Mouse (Mus musculus): ENCODE data around the gene H2al1m. TPM values are rescaled to one million over a fixed set of nuclear protein-coding genes. Genes with fewer than 3 reads are reported as not detected.
A peak's percentile ranks its signal among the peaks of the same experiment; 100 is the strongest.
"Not testable (repeated sequence)": the region's sequence is repeated elsewhere in the genome, so short reads cannot be mapped to it uniquely, and the experiment has no call there.

H2al1m gene
- 1.1 TPM in 1 of 2 replicates, not detected in the other for polyA plus RNA-seq (2014; fragmentation: Nextera tagmentation; extraction: Ambion mirVana)

DNA sequence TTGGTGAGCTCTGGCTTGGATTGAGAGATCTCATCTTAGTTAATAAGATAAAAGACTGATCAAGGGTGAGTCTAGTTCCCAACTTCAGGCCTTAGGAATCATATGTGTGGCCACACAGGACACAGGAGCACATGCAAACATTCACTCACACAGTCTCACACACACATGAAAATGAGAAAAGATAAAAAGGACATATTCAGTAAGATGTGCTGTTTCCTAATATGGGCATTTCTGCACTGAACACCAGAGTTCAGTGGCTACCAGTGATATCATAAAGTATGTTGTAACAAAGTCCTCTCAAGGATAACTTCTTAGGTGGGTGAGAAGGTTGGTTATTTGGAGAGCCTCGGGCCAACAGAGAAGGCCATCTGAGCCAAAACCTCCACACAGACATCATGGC, at the start of gene H2al1m:
Gene H2al1m (plus strand): TSS at position 301 of the 400 bp plus-strand sequence.
- no CpG with 5 or more reads among the region's 1 CpGs for WGBS
- not testable (repeated sequence) for H3K4me1 ChIP-seq (ENCODE audit: control insufficient read depth, insufficient read depth, low read length); ATAC-seq (ENCODE audit: insufficient number of reproducible peaks, insufficient read depth, low FRiP score, low read depth)

DNA sequence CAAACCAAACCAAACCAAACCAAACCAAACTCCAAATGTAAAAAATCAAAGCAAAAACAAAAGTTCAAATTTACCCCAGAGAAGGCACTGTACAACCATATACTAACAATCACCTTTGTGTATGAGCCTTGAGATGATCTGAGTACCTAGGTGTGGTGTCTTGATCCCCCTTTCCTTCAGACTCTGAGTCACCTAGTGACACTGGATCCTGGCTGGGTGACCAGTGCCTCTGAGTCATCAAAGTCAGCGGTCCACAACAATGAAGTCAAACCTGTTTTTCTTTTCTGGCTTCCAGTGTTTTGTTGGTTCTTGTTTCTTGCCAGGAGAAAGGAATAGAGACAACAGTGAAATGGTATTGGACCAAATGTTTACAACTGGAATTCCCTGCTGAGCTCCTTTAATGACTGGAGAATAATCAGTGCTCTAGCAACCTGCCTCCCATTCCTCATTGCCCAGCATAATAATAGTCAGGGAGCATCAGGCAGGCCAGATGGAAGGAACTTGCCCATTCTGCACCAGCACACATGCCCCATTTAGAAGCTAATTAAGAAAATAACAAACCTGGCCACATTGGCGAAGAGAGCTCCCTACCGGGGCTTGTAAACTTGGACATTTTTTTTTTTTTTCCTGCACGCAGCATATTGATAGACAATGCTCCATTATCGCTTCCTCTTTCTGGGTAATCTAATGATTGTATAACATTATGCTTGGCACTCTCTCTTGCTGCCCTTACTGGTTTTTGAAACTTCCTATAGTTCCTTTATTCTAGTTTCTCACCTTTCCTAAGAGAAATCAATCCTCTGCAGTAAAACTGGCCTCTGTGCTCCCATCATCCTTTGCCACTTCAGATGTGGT, 42.6 kb upstream of the H2al1m start:
- Histone ChIP-seq H3K9ac (replicated peaks; ENCODE audit: low read depth, low read length) (no peak overlapping the region), H3K27me3 (ENCODE audit: control insufficient read depth, insufficient read depth, low read length) (no peaks in the 10 kb centered on the region), H3K27ac (ENCODE audit: low read length) (no peak overlapping the region), H3K4me2 (replicated peaks; ENCODE audit: low read depth, low read length) (no peak overlapping the region), H3K36me3 (ENCODE audit: control insufficient read depth, insufficient read depth, low read length) (no peaks in the 10 kb centered on the region), H3K4me3 (ENCODE audit: low read depth, low read length) (no peak overlapping the region), H3K4me1 (ENCODE audit: control insufficient read depth, insufficient read depth, low read length) (no peaks in the 10 kb centered on the region), H3K9me3 (ENCODE audit: control insufficient read depth, low read depth, low read length) (no peaks in the 10 kb centered on the region)
- no peak for ATAC-seq (ENCODE audit: insufficient number of reproducible peaks, insufficient read depth, low FRiP score, low read depth)
- 80% methylated on average over 5 of the region's 5 CpGs for WGBS

More for the DNA sequence above, at the start of gene H2al1m:
- not testable (repeated sequence) for H3K36me3 ChIP-seq (ENCODE audit: control insufficient read depth, insufficient read depth, low read length); H3K27ac ChIP-seq (ENCODE audit: low read length); H3K9me3 ChIP-seq (ENCODE audit: control insufficient read depth, low read depth, low read length); H3K9ac ChIP-seq (replicated peaks; ENCODE audit: low read depth, low read length); H3K27me3 ChIP-seq (ENCODE audit: control insufficient read depth, insufficient read depth, low read length); H3K4me3 ChIP-seq (ENCODE audit: low read depth, low read length); H3K4me2 ChIP-seq (replicated peaks; ENCODE audit: low read depth, low read length)

DNA sequence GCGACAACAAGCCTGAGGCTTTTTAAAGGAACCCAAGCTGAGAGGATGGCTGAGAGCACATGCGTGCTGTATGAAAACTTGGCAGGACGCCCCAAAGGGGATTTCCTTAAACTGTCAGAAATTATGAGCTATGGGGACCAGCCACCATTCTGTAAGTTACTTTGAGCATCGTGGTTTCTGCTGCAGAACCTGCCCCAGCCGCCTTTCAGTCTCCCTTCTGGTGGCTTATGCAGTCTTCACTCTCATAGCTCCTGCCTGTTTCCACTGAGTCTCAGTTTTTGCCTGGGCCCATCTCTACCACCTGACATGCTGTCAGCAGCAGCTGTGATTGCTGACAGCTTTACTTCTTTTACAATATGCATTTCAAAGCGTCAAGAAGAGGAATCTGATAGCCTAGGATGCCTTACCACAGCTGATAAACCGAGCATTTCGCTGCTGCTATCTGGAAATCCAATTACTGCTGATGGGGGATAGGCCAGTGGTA, 40.1 kb upstream of the H2al1m start:
- Histone ChIP-seq H3K9ac (replicated peaks; ENCODE audit: low read depth, low read length) (no peak overlapping the region), H3K4me2 (replicated peaks; ENCODE audit: low read depth, low read length) (no peak overlapping the region), H3K9me3 (ENCODE audit: control insufficient read depth, low read depth, low read length) (no peaks in the 10 kb centered on the region), H3K36me3 (ENCODE audit: control insufficient read depth, insufficient read depth, low read length) (no peaks in the 10 kb centered on the region), H3K27ac (ENCODE audit: low read length) (no peak overlapping the region), H3K27me3 (ENCODE audit: control insufficient read depth, insufficient read depth, low read length) (no peaks in the 10 kb centered on the region), H3K4me3 (ENCODE audit: low read depth, low read length) (no peak overlapping the region), H3K4me1 (ENCODE audit: control insufficient read depth, insufficient read depth, low read length) (no peaks in the 10 kb centered on the region)
- WGBS = 39% methylated on average over 8 of the region's 8 CpGs
- ATAC-seq (ENCODE audit: insufficient number of reproducible peaks, insufficient read depth, low FRiP score, low read depth) = peak; percentile 49; the same call in 1 of the 2 replicates

DNA sequence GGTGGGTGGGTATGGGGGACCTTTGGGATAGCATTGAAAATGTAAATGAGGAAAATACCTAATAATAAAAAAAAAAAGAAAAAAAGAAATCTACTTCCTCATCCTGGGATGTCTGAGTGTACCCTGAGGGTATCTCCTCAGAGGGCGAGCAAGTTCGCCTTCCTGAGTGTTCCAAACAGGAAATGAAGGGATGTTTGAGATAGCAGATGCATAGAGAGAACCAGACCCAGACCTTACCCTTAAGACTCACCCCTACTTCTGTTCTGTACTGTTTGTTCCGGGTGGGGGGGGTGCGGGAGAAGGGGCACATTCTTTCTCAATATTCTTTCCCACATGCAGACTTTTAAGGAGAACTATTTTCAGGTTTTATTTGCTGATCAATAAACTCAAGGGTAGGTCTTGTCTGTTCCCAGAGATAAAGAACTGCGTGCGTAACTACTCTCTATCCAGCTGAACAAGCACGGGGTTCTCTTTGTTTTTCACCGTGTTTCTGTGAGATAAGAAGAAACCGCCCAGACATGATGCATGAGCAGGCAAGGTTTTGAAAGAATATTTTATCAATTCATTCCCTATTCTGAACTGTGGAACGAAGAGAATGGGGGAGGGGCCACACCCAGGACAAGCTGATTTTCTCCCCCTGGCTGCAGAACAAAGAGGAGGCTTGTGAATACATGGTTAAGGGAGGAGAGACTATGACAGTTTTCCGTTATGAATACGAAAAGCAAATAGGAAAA, 38.8 kb upstream of the H2al1m start:
- ATAC-seq (ENCODE audit: insufficient number of reproducible peaks, insufficient read depth, low FRiP score, low read depth) = peak; percentile 84
- Histone ChIP-seq H3K36me3 (ENCODE audit: control insufficient read depth, insufficient read depth, low read length) (no peaks in the 10 kb centered on the region), H3K27ac (ENCODE audit: low read length) (no peak overlapping the region), H3K9ac (replicated peaks; ENCODE audit: low read depth, low read length) (no peak overlapping the region), H3K27me3 (ENCODE audit: control insufficient read depth, insufficient read depth, low read length) (no peaks in the 10 kb centered on the region), H3K4me1 (ENCODE audit: control insufficient read depth, insufficient read depth, low read length) (no peaks in the 10 kb centered on the region), H3K9me3 (ENCODE audit: control insufficient read depth, low read depth, low read length) (no peaks in the 10 kb centered on the region), H3K4me2 (replicated peaks; ENCODE audit: low read depth, low read length) (no peak overlapping the region), H3K4me3 (ENCODE audit: low read depth, low read length) (no peak overlapping the region)
- WGBS = 65% methylated on average over 12 of the region's 12 CpGs

DNA sequence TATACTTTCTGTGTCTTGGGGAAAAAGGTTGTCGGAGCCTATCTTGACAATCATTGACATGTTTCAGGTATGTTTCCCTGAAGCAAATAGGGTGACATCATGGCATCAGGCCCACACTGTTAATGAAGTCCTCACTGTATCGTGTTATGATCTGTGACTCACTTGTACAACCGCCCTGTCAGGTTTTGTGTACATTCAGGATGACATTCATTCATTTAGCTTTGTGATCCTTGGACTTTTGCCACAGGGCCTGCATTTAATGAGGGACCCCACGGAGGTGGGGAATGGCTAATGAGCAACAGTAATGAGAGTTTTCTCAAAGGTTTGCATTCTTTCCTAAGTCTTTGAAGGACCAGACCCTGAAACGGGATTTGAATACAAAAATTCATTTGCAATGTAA, 34.7 kb upstream of the H2al1m start:
- Histone ChIP-seq H3K27ac (ENCODE audit: low read length) (no peak overlapping the region), H3K4me1 (ENCODE audit: control insufficient read depth, insufficient read depth, low read length) (no peaks in the 10 kb centered on the region), H3K36me3 (ENCODE audit: control insufficient read depth, insufficient read depth, low read length) (no peaks in the 10 kb centered on the region), H3K4me3 (ENCODE audit: low read depth, low read length) (no peak overlapping the region), H3K9me3 (ENCODE audit: control insufficient read depth, low read depth, low read length) (no peaks in the 10 kb centered on the region), H3K27me3 (ENCODE audit: control insufficient read depth, insufficient read depth, low read length) (no peaks in the 10 kb centered on the region), H3K9ac (replicated peaks; ENCODE audit: low read depth, low read length) (no peak overlapping the region), H3K4me2 (replicated peaks; ENCODE audit: low read depth, low read length) (no peak overlapping the region)
- ATAC-seq (ENCODE audit: insufficient number of reproducible peaks, insufficient read depth, low FRiP score, low read depth) = 0 out of 2 replicates have a peak, but pooled peaks have one; percentile 56
- WGBS = 50% methylated on average over 5 of the region's 5 CpGs

DNA sequence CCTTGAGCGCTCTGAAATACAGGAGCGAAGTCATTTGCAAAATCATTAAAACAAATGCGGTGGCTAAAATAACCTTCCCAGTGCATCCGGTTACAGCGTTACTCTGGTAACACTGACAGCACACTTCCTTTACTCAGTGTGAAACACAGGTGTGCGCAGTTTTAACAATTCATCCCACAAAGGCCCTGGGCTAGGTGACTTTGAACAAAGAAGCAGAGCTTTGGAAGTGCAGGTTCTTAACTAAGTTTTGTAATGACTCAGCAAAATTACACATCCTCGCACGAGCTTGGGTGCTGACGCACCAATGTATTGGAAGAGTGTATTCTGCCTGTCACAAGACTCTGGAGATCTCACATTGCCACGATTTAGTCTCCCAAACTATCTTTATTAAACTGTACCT, 29.6 kb upstream of the H2al1m start:
- H3K27me3 ChIP-seq (ENCODE audit: control insufficient read depth, insufficient read depth, low read length) = no peaks in the 10 kb centered on the region
- H3K9ac ChIP-seq (replicated peaks; ENCODE audit: low read depth, low read length) = no peak overlapping the region
- no peaks in the 10 kb centered on the region for H3K9me3 ChIP-seq (ENCODE audit: control insufficient read depth, low read depth, low read length)
- no peak overlapping the region for H3K27ac ChIP-seq (ENCODE audit: low read length)
- no peak overlapping the region for H3K4me3 ChIP-seq (ENCODE audit: low read depth, low read length)
- no peak overlapping the region for H3K4me2 ChIP-seq (replicated peaks; ENCODE audit: low read depth, low read length)
- no peaks in the 10 kb centered on the region for H3K36me3 ChIP-seq (ENCODE audit: control insufficient read depth, insufficient read depth, low read length)
- no peaks in the 10 kb centered on the region for H3K4me1 ChIP-seq (ENCODE audit: control insufficient read depth, insufficient read depth, low read length)
- WGBS = 68% methylated on average over 10 of the region's 10 CpGs
- ATAC-seq (ENCODE audit: insufficient number of reproducible peaks, insufficient read depth, low FRiP score, low read depth) = no peak

DNA sequence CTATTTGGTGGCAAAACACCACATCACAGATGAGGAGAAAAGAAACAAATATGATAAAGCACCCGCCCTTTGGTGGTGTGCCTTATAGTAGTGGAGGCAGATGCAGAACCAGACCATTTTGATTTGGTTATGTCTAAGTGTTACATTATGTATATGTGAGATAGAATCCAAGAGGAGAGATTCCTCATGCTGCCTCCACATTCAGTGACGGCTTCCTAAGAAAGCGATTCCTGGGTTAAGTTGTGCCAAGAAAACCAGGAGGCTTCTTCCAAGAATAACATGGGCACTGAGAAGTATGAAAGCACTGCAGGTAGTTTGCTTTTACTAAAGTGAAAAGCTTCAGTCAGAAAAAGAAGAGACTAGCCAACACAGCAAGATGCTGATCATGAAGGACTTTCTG, 28.7 kb upstream of the H2al1m start:
- Histone ChIP-seq H3K4me1 (ENCODE audit: control insufficient read depth, insufficient read depth, low read length) (no peaks in the 10 kb centered on the region), H3K9me3 (ENCODE audit: control insufficient read depth, low read depth, low read length) (no peaks in the 10 kb centered on the region), H3K4me2 (replicated peaks; ENCODE audit: low read depth, low read length) (no peak overlapping the region), H3K36me3 (ENCODE audit: control insufficient read depth, insufficient read depth, low read length) (no peaks in the 10 kb centered on the region), H3K27me3 (ENCODE audit: control insufficient read depth, insufficient read depth, low read length) (no peaks in the 10 kb centered on the region), H3K27ac (ENCODE audit: low read length) (no peak overlapping the region), H3K4me3 (ENCODE audit: low read depth, low read length) (no peak overlapping the region), H3K9ac (replicated peaks; ENCODE audit: low read depth, low read length) (no peak overlapping the region)
- no peak for ATAC-seq (ENCODE audit: insufficient number of reproducible peaks, insufficient read depth, low FRiP score, low read depth)
- WGBS = 92% methylated on average over 3 of the region's 3 CpGs

DNA sequence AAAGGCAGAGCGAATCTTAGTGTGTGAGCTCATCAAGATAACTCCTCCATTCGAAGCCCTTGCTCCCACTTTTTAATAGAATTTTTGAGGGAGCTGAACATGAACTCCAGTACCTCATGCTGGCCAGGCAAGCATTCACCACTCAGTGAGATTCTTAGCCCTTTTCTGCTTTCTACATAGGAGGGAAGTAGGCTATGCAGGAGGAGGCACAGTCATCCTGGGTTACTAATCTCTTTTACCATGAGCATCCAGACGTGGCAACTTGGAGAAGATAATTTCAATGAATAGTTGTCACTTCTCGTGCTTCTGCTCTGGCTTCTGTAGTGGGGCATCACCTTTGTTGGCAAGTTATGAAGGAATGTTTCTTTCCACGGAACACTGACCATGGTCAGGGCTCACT, 26.8 kb upstream of the H2al1m start, which contains the start of gene Gm14862:
Gene Gm14862 (minus strand): TSS at position 134 of the 400 bp plus-strand sequence.
- Histone ChIP-seq H3K4me3 (ENCODE audit: low read depth, low read length) (no peak within 1 kb of the TSS), H3K9me3 (ENCODE audit: control insufficient read depth, low read depth, low read length) (no peaks in the 10 kb centered on the region), H3K4me1 (ENCODE audit: control insufficient read depth, insufficient read depth, low read length) (no peaks in the 10 kb centered on the region), H3K27ac (ENCODE audit: low read length) (no peak within 1 kb of the TSS), H3K4me2 (replicated peaks; ENCODE audit: low read depth, low read length) (no peak within 1 kb of the TSS), H3K27me3 (ENCODE audit: control insufficient read depth, insufficient read depth, low read length) (no peaks in the 10 kb centered on the region), H3K36me3 (ENCODE audit: control insufficient read depth, insufficient read depth, low read length) (no peaks in the 10 kb centered on the region), H3K9ac (replicated peaks; ENCODE audit: low read depth, low read length) (no peak within 1 kb of the TSS)
- 74% methylated on average over 5 of the region's 5 CpGs for WGBS
- no peak for ATAC-seq (ENCODE audit: insufficient number of reproducible peaks, insufficient read depth, low FRiP score, low read depth)
